ENCODE assay signal across 25 mouse cellular contexts in the genomic region with DNA sequence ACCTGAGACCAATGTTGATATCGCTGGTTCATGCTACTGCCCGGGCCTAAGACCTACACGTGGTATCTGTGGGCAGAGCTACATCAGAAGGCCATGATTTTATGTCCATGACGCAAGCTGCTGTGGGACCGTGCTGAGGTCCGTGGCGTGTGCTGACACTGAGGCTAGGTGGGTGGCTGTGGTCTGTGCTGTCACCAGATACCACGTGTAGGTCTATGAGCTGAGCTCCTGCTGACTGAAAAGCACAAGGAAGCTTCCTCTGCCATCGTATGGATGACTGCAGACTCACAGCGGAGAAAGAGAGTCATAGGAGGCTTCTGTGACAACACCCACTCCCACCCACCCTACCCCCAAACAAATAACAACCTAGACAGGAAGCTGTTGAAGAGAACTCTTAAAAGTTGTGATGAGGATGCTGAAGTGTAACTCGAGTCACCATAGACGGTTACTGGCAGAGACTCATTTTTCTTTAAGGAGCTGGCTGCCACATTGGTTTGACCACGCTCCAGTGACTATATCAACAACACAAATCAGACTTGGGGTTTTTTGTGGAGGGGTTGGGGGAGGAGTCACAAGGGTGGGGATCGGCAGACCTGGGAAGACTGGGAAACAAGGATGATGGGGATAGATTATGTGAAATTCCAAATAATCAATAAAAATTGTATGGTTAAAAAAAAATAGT. TPM values are rescaled to one million over a fixed set of nuclear protein-coding genes. Genes with fewer than 3 reads are reported as not detected.
DNase-seq lines count a peak whose midpoint lies in the region; ATAC-seq and TF ChIP-seq lines count a peak whose summit lies in the region.
"Had no signal": no experiment of that assay in that cellular context is flagged by ENCODE, and none has a peak within 500 bp of the region (broad histone marks: within the 10 kb centered on the region; RNA-seq: fewer than 3 reads in every experiment).

No protein-coding gene starts in this region.

- TF ChIP-seq POLR2A in CH12.LX (IDR thresholded peaks at IDR 0.05; ENCODE audit: low read depth, low read length): no peak

- TF ChIP-seq CTCF in CH12.LX (conservative IDR thresholded peaks at IDR 0.05 in 1 of 2, IDR thresholded peaks at IDR 0.05 in 1 of 2; ENCODE audit: low read depth in 2 of 2, low read length in 2 of 2): no peak

- no peaks in the 10 kb centered on the region for H3K9me3 ChIP-seq in kidney, embryonic 14.5 days (ENCODE audit: control insufficient read depth, low read length)
- no peaks in the 10 kb centered on the region; the same call in 1 of the 2 replicates for H3K9me3 ChIP-seq in kidney, embryonic 16.5 days (ENCODE audit: low read length)
- no peaks in the 10 kb centered on the region for H3K9me3 ChIP-seq in CH12.LX (replicated peaks; ENCODE audit: low read length)
- H3K9me3 ChIP-seq: embryonic facial prominence, embryonic 10.5 days; embryonic facial prominence, embryonic 12.5 days; forebrain, embryonic 13.5 days; forebrain, embryonic 15.5 days; G1E had no signal

- 0 out of 2 replicates have a peak, but pooled peaks cover 3% of the 10 kb centered on the region for H3K4me1 ChIP-seq in kidney, embryonic 14.5 days (ENCODE audit: control insufficient read depth, insufficient read depth, low read length)
- H3K4me1 ChIP-seq in kidney, embryonic 16.5 days (ENCODE audit: insufficient read depth, low read length): no peaks in the 10 kb centered on the region
- peaks cover 3 to 12% of the 10 kb centered on the region in 2 experiments; a peak in 2 of 4 replicates for H3K4me1 ChIP-seq in CH12.LX (ENCODE audit: control insufficient read depth in 1 of 2, insufficient read depth in 2 of 2)
- H3K4me1 ChIP-seq: embryonic facial prominence, embryonic 10.5 days; embryonic facial prominence, embryonic 12.5 days; forebrain, embryonic 13.5 days; forebrain, embryonic 15.5 days had no signal

- no peaks in the 10 kb centered on the region for H3K27me3 ChIP-seq in kidney, embryonic 14.5 days (ENCODE audit: control insufficient read depth, insufficient read depth, low read length)
- H3K27me3 ChIP-seq in kidney, embryonic 16.5 days (ENCODE audit: insufficient read depth, low read length): no peaks in the 10 kb centered on the region
- no peaks in the 10 kb centered on the region for H3K27me3 ChIP-seq in CH12.LX (replicated peaks)
- H3K27me3 ChIP-seq: embryonic facial prominence, embryonic 12.5 days; forebrain, embryonic 13.5 days; forebrain, embryonic 15.5 days; Patski had no signal

- dilution Hi-C loops in CH12.LX (cut with MboI; ENCODE audit: extremely low pct_ligation_motif_present, extremely low pct_unique_long_range_greater_than_20kb, low sequenced_read_pairs): no loop called here

- no peak overlapping the region for H3K4me3 ChIP-seq in kidney, embryonic 14.5 days (ENCODE audit: low read length)
- no peak overlapping the region for H3K4me3 ChIP-seq in kidney, embryonic 16.5 days (ENCODE audit: low read length)
- no peak overlapping the region for H3K4me3 ChIP-seq in CH12.LX (replicated peaks in 1 of 3; ENCODE audit: low read depth in 2 of 3, low read length in 2 of 3, poor library complexity in 1 of 3)
- H3K4me3 ChIP-seq: embryonic facial prominence, embryonic 10.5 days; embryonic facial prominence, embryonic 12.5 days; forebrain, embryonic 13.5 days; forebrain, embryonic 15.5 days had no signal

- in situ Hi-C loops in CH12.LX (cut with MboI; ENCODE audit: low pct_ligation_motif_present, low pct_unique_long_range_greater_than_20kb, low sequenced_read_pairs): loop anchor here (25.0 kb wide), 1 partner anchor 505 kb away; no protein-coding TSS in a partner anchor

- no peak for DNase-seq in kidney, postnatal 4 days
- no peak for DNase-seq in kidney, adult 9 months
- DNase-seq in CH12.LX (ENCODE audit: extremely low read depth): no peak
- no peak for DNase-seq in cerebellum, postnatal 25 days
- no peak for DNase-seq in layer of hippocampus, adult 11-12 months (ENCODE audit: low spot score)
- DNase-seq: adrenal gland, adult 2 months; adrenal gland, postnatal 10 days; adrenal gland, postnatal 25 days; B cell, adult 2 months; cerebellum, adult 11 months; cerebellum, adult 18-20 months; cerebellum, adult 8-10 months; cerebellum, adult 9-11 months; cerebellum, postnatal 14 days; forebrain, postnatal 0 days had no signal

- H3K27ac ChIP-seq in kidney, embryonic 14.5 days (ENCODE audit: low read depth, low read length): no peak overlapping the region
- H3K27ac ChIP-seq in kidney, embryonic 16.5 days (ENCODE audit: low read length): no peak overlapping the region
- H3K27ac ChIP-seq in CH12.LX (ENCODE audit: insufficient read depth, low read depth): no peak overlapping the region
- H3K27ac ChIP-seq: embryonic facial prominence, embryonic 10.5 days; embryonic facial prominence, embryonic 12.5 days; forebrain, embryonic 13.5 days; forebrain, embryonic 15.5 days had no signal

- no peaks in the 10 kb centered on the region for H3K79me2 ChIP-seq in CH12.LX (replicated peaks; ENCODE audit: control insufficient read depth, extremely low read depth, insufficient read depth, poor library complexity, severe bottlenecking)

- no peak for TF ChIP-seq EP300 in CH12.LX (IDR thresholded peaks at IDR 0.05; ENCODE audit: low read length)

- 45% methylated on average over 14 of the region's 14 CpGs for WGBS in kidney, embryonic 14.5 days
- 43% methylated on average over 14 of the region's 14 CpGs for WGBS in kidney, embryonic 16.5 days

- ATAC-seq in kidney, embryonic 14.5 days (ENCODE audit: low FRiP score, low TSS enrichment): peak; percentile 88
- ATAC-seq in kidney, embryonic 16.5 days (ENCODE audit: low FRiP score, low TSS enrichment): peak; percentile 81
- peak; percentile 25; the same call in 1 of the 2 replicates for ATAC-seq in granulocyte monocyte progenitor cell, adult 5-6 weeks (replicated peaks; ENCODE audit: poor library complexity, severe bottlenecking)
- ATAC-seq: CD4-positive, CD25-positive, alpha-beta regulatory T cell, adult 4 months; forebrain, embryonic 13.5 days; forebrain, embryonic 15.5 days; forebrain, postnatal 0 days; Patski had no signal

- H3K4me2 ChIP-seq in kidney, embryonic 14.5 days (replicated peaks; ENCODE audit: low read depth, low read length): no peak overlapping the region
- H3K4me2 ChIP-seq in kidney, embryonic 16.5 days (replicated peaks; ENCODE audit: low read depth, low read length): peak overlapping the region; percentile 10; the same call in 1 of the 2 replicates
- H3K4me2 ChIP-seq in CH12.LX (ENCODE audit: insufficient read depth, low read depth, poor library complexity, severe bottlenecking): no peak overlapping the region
- H3K4me2 ChIP-seq: embryonic facial prominence, embryonic 12.5 days; forebrain, embryonic 13.5 days; forebrain, embryonic 15.5 days had no signal

- no peak overlapping the region for H3K9ac ChIP-seq in kidney, embryonic 14.5 days (ENCODE audit: low read depth, low read length)
- H3K9ac ChIP-seq in kidney, embryonic 16.5 days (replicated peaks; ENCODE audit: low read length): no peak overlapping the region
- no peak overlapping the region for H3K9ac ChIP-seq in CH12.LX (ENCODE audit: insufficient read depth, low read depth)
- H3K9ac ChIP-seq: embryonic facial prominence, embryonic 12.5 days; forebrain, embryonic 13.5 days; forebrain, embryonic 15.5 days; forebrain, postnatal 0 days had no signal

- no peaks in the 10 kb centered on the region for H3K36me3 ChIP-seq in kidney, embryonic 14.5 days (ENCODE audit: control insufficient read depth, insufficient read depth, low read length)
- H3K36me3 ChIP-seq in kidney, embryonic 16.5 days (ENCODE audit: insufficient read depth, low read length): no peaks in the 10 kb centered on the region
- no peaks in the 10 kb centered on the region for H3K36me3 ChIP-seq in CH12.LX (replicated peaks in 1 of 2; ENCODE audit: control insufficient read depth in 1 of 2, insufficient read depth in 1 of 2, low read length in 1 of 2)
- H3K36me3 ChIP-seq: embryonic facial prominence, embryonic 10.5 days; embryonic facial prominence, embryonic 12.5 days; forebrain, embryonic 15.5 days; G1E had no signal

- TF ChIP-seq RAD21 in CH12.LX (IDR thresholded peaks at IDR 0.05; ENCODE audit: low read depth, low read length): no peak

RNA-seq across cellular contexts. Expression of a gene that starts 32.8 kb away (rescaled TPM):
- 994 and 1,198 TPM in 2 replicates for polyA plus RNA-seq in kidney, embryonic 14.5 days (2014; fragmentation: Nextera tagmentation; extraction: Ambion mirVana)
- 712 and 779 TPM in 2 replicates for polyA plus RNA-seq in kidney, embryonic 16.5 days (2015; fragmentation: Nextera tagmentation; extraction: Ambion mirVana)
- total RNA-seq in CH12.LX (2012; rRNA removed) (5,582 and 6,330 TPM in 2 replicates), CH12.LX (2014; rRNA removed) (4,885 and 5,265 TPM in 2 replicates)
- polyA plus RNA-seq in CH12.LX (2012; ENCODE audit: insufficient read length, low read depth): 3,744 and 4,313 TPM in 2 replicates
- 2,229 and 2,435 TPM in 2 replicates for total RNA-seq in granulocyte monocyte progenitor cell, adult 5-6 weeks (2014; fragmentation: Nextera tagmentation)
- total RNA-seq in granulocyte monocyte progenitor cell, adult 5-6 weeks (2017): 1,577 and 1,773 TPM in 2 replicates

RNA-seq across cellular contexts. Expression of a gene that starts 49.8 kb away (rescaled TPM):
- 5.8 and 6.1 TPM in 2 replicates for polyA plus RNA-seq in kidney, embryonic 14.5 days (2014; fragmentation: Nextera tagmentation; extraction: Ambion mirVana)
- polyA plus RNA-seq in kidney, embryonic 16.5 days (2015; fragmentation: Nextera tagmentation; extraction: Ambion mirVana): 7.1 and 7.2 TPM in 2 replicates
- 30.2 and 36.0 TPM in 2 replicates for total RNA-seq in CH12.LX (2012; rRNA removed)
- 18.8 and 20.9 TPM in 2 replicates for total RNA-seq in CH12.LX (2014; rRNA removed)
- polyA plus RNA-seq in CH12.LX (2012; ENCODE audit: insufficient read length, low read depth): 51.6 and 63.7 TPM in 2 replicates
- total RNA-seq in granulocyte monocyte progenitor cell, adult 5-6 weeks (2014; fragmentation: Nextera tagmentation): 17.1 and 24.2 TPM in 2 replicates
- total RNA-seq in granulocyte monocyte progenitor cell, adult 5-6 weeks (2017): 39.4 and 50.8 TPM in 2 replicates

RNA-seq across cellular contexts. Expression of a gene that starts 58.6 kb away (rescaled TPM):
- 1.3 and 2.9 TPM in 2 replicates for polyA plus RNA-seq in kidney, embryonic 14.5 days (2014; fragmentation: Nextera tagmentation; extraction: Ambion mirVana)
- 4.4 and 4.8 TPM in 2 replicates for polyA plus RNA-seq in kidney, embryonic 16.5 days (2015; fragmentation: Nextera tagmentation; extraction: Ambion mirVana)
- total RNA-seq in CH12.LX (2012; rRNA removed) (20.8 and 34.6 TPM in 2 replicates), CH12.LX (2014; rRNA removed) (9.2 and 9.5 TPM in 2 replicates)
- polyA plus RNA-seq in CH12.LX (2012; ENCODE audit: insufficient read length, low read depth): 11.6 and 15.1 TPM in 2 replicates
- not detected in 2 replicates for total RNA-seq in granulocyte monocyte progenitor cell, adult 5-6 weeks (2014; fragmentation: Nextera tagmentation)
- total RNA-seq in granulocyte monocyte progenitor cell, adult 5-6 weeks (2017): 0.30 and 0.41 TPM in 2 replicates

RNA-seq across cellular contexts. Expression of a gene that starts 59.1 kb away (rescaled TPM):
- polyA plus RNA-seq in kidney, embryonic 14.5 days (2014; fragmentation: Nextera tagmentation; extraction: Ambion mirVana): 5.6 and 7.6 TPM in 2 replicates
- polyA plus RNA-seq in kidney, embryonic 16.5 days (2015; fragmentation: Nextera tagmentation; extraction: Ambion mirVana): 0.86 and 1.2 TPM in 2 replicates
- total RNA-seq in CH12.LX (2012; rRNA removed) (6.8 and 7.1 TPM in 2 replicates), CH12.LX (2014; rRNA removed) (51.6 and 61.0 TPM in 2 replicates)
- 5.6 and 17.1 TPM in 2 replicates for polyA plus RNA-seq in CH12.LX (2012; ENCODE audit: insufficient read length, low read depth)
- 2.9 and 10.5 TPM in 2 replicates for total RNA-seq in granulocyte monocyte progenitor cell, adult 5-6 weeks (2014; fragmentation: Nextera tagmentation)
- total RNA-seq in granulocyte monocyte progenitor cell, adult 5-6 weeks (2017): 14.2 and 35.9 TPM in 2 replicates

Comparison
In these comparisons a context has a peak if more than half of its experiments do, and no peak if none do; other contexts are left out.
1. ATAC-seq: peak in every context shown above with its lines; median percentile 88 in kidney, embryonic 14.5 days; 81 in kidney, embryonic 16.5 days; 25 in granulocyte monocyte progenitor cell, adult 5-6 weeks.